Mouse (Mus musculus): ENCODE results near the gene Abhd17c. TPM values are rescaled to one million over a fixed set of nuclear protein-coding genes. Genes with fewer than 3 reads are reported as not detected.
A peak's percentile ranks its signal among the peaks of the same experiment; 100 is the strongest.

The Abhd17c gene
- polyA plus RNA-seq, 1 experiment: 30.2 TPM

- no peak for TF ChIP-seq POLR2A (IDR thresholded peaks at IDR 0.05; ENCODE audit: borderline replicate concordance, low read depth, low read length)
- peak; percentile 50 for TF ChIP-seq CTCF (IDR thresholded peaks at IDR 0.05; ENCODE audit: low read depth, low read length)
- Histone ChIP-seq H3K4me1 (ENCODE audit: control insufficient read depth, insufficient read depth, low read length) (no peaks in the 10 kb centered on the region), H3K4me3 (ENCODE audit: insufficient read depth, low read length) (peak within 1 kb of the TSS; percentile 37), H3K27ac (ENCODE audit: insufficient read depth, low read depth, low read length) (no peak within 1 kb of the TSS)
Observed at GRCm38 (mm10) chr7:84086039-84086829, 65.5 kb downstream of the Abhd17c start, which contains the start of gene Cemip. Gene Cemip (minus strand): TSS chr7:84086502.

- H3K4me1 ChIP-seq (ENCODE audit: control insufficient read depth, insufficient read depth, low read length): no peaks in the 10 kb centered on the region
- no peak overlapping the region for H3K4me3 ChIP-seq (ENCODE audit: insufficient read depth, low read length)
- no peak overlapping the region for H3K27ac ChIP-seq (ENCODE audit: insufficient read depth, low read depth, low read length)
- TF ChIP-seq POLR2A (IDR thresholded peaks at IDR 0.05; ENCODE audit: borderline replicate concordance, low read depth, low read length): no peak
- no peak for TF ChIP-seq CTCF (IDR thresholded peaks at IDR 0.05; ENCODE audit: low read depth, low read length)
Observed at GRCm38 (mm10) chr7:84085049-84085945, 66.4 kb downstream of the Abhd17c start.

GRCm38 (mm10) chr7:84077257-84078013, 74.3 kb downstream of the Abhd17c start:
- TF ChIP-seq CTCF (IDR thresholded peaks at IDR 0.05; ENCODE audit: low read depth, low read length) (no peak), POLR2A (IDR thresholded peaks at IDR 0.05; ENCODE audit: borderline replicate concordance, low read depth, low read length) (no peak)
- no peak overlapping the region for H3K27ac ChIP-seq (ENCODE audit: insufficient read depth, low read depth, low read length)

GRCm38 (mm10) chr7:84074266-84074665, 77.4 kb downstream of the Abhd17c start:
- Histone ChIP-seq H3K4me3 (ENCODE audit: insufficient read depth, low read length) (no peak overlapping the region), H3K4me1 (ENCODE audit: control insufficient read depth, insufficient read depth, low read length) (peaks cover 4% of the 10 kb centered on the region; the same call in 1 of the 2 replicates), H3K27ac (ENCODE audit: insufficient read depth, low read depth, low read length) (no peak overlapping the region)
- TF ChIP-seq POLR2A (IDR thresholded peaks at IDR 0.05; ENCODE audit: borderline replicate concordance, low read depth, low read length) (no peak), CTCF (IDR thresholded peaks at IDR 0.05; ENCODE audit: low read depth, low read length) (no peak)

More at GRCm38 (mm10) chr7:84077257-84078013, 74.3 kb downstream of the Abhd17c start:
- Histone ChIP-seq H3K4me3 (ENCODE audit: insufficient read depth, low read length) (no peak overlapping the region), H3K4me1 (ENCODE audit: control insufficient read depth, insufficient read depth, low read length) (peaks cover 4% of the 10 kb centered on the region; the same call in 1 of the 2 replicates)

GRCm38 (mm10) chr7:84073856-84074255, 77.8 kb downstream of the Abhd17c start:
- Histone ChIP-seq H3K27ac (ENCODE audit: insufficient read depth, low read depth, low read length) (no peak overlapping the region), H3K4me1 (ENCODE audit: control insufficient read depth, insufficient read depth, low read length) (peaks cover 4% of the 10 kb centered on the region; the same call in 1 of the 2 replicates), H3K4me3 (ENCODE audit: insufficient read depth, low read length) (no peak overlapping the region)
- no peak for TF ChIP-seq CTCF (IDR thresholded peaks at IDR 0.05; ENCODE audit: low read depth, low read length)

GRCm38 (mm10) chr7:84068931-84069330, 82.8 kb downstream of the Abhd17c start:
- no peak overlapping the region for H3K27ac ChIP-seq (ENCODE audit: insufficient read depth, low read depth, low read length)
- no peak overlapping the region for H3K4me3 ChIP-seq (ENCODE audit: insufficient read depth, low read length)
- TF ChIP-seq CTCF (IDR thresholded peaks at IDR 0.05; ENCODE audit: low read depth, low read length): no peak
- no peak for TF ChIP-seq POLR2A (IDR thresholded peaks at IDR 0.05; ENCODE audit: borderline replicate concordance, low read depth, low read length)
- H3K4me1 ChIP-seq (ENCODE audit: control insufficient read depth, insufficient read depth, low read length): no peaks in the 10 kb centered on the region

GRCm38 (mm10) chr7:84059799-84060198, 91.9 kb downstream of the Abhd17c start:
- Histone ChIP-seq H3K4me3 (ENCODE audit: insufficient read depth, low read length) (no peak overlapping the region), H3K4me1 (ENCODE audit: control insufficient read depth, insufficient read depth, low read length) (no peaks in the 10 kb centered on the region)

More at GRCm38 (mm10) chr7:84059799-84060198, 91.9 kb downstream of the Abhd17c start:
- no peak overlapping the region for H3K27ac ChIP-seq (ENCODE audit: insufficient read depth, low read depth, low read length)
- TF ChIP-seq CTCF (IDR thresholded peaks at IDR 0.05; ENCODE audit: low read depth, low read length): no peak
- TF ChIP-seq POLR2A (IDR thresholded peaks at IDR 0.05; ENCODE audit: borderline replicate concordance, low read depth, low read length): no peak

Other genes with a start within 250 kb of the Abhd17c start
- 0.43 and 0.88 TPM in 2 replicates for gene Cemip, start 65.4 kb downstream of the Abhd17c start, polyA plus RNA-seq (2012; ENCODE audit: insufficient read depth, insufficient read length, missing spikeins)